9 mouse cellular contexts compared by ENCODE assay signal in the genomic region with DNA sequence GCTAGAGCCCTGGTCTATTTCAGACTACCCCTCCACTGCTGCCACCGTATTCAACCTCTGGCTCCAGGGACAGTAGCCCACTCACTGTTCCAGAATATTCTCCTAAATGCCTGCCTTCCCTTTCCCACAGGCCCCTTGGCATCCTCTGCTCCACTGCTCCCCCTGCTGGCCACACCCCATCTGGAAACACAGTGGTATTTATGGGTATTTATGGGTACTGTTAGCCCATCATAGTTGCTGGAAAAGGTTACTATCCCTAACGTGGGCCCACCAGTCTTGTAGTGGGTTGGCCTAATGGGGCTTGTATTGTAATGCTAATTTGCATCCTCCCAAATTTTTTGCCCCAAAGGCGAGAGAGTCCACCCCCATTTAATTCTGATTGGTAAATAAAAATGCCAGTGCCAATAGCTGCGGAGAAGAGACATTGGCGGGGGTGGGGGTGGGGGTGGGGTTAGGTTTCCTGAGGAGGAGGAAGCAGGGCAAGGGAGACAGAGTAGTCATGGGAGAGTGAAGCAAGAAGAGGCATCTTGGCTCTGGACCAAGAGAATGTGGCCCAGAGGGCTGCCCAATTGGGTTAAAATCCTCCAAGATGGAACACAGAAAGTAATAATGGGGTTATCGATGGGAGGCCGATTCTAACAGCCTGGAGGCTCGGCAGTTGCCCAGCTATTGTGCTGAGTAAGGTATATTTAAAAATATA. TPM values are rescaled to one million over a fixed set of nuclear protein-coding genes. Genes with fewer than 3 reads are reported as not detected.
A peak's percentile ranks its signal among the peaks of the same experiment; 100 is the strongest.
DNase-seq lines count a peak whose midpoint lies in the region; ATAC-seq and TF ChIP-seq lines count a peak whose summit lies in the region.
"Had no signal": no experiment of that assay in that cellular context is flagged by ENCODE, and none has a peak within 500 bp of the region (broad histone marks: within the 10 kb centered on the region; RNA-seq: fewer than 3 reads in every experiment).

No protein-coding gene starts in this region.

- no peak for TF ChIP-seq POLR2A in bone marrow macrophage, adult 2 months (IDR thresholded peaks at IDR 0.05; ENCODE audit: borderline replicate concordance, low read depth, low read length)

- no peaks in the 10 kb centered on the region; the same call in 1 of the 2 replicates for H3K27me3 ChIP-seq in G1E (ENCODE audit: insufficient read depth, low read length)
- H3K27me3 ChIP-seq: liver, embryonic 15.5 days had no signal

- intact Hi-C loops in left cerebral cortex, postnatal 4 days (cut with DNase I), result no loop called here

- H3K4me1 ChIP-seq in G1E (ENCODE audit: insufficient read depth, low read depth, low read length), result no peaks in the 10 kb centered on the region
- peaks cover 20% of the 10 kb centered on the region for H3K4me1 ChIP-seq in bone marrow macrophage, adult 2 months (ENCODE audit: control insufficient read depth, insufficient read depth, low read length)
- H3K4me1 ChIP-seq: liver, embryonic 15.5 days had no signal

- no peaks in the 10 kb centered on the region for H3K9me3 ChIP-seq in G1E (replicated peaks)
- H3K9me3 ChIP-seq: liver, embryonic 15.5 days had no signal

- no peak for ATAC-seq in G1E (ENCODE audit: extremely low read depth, insufficient number of reproducible peaks, low FRiP score, poor library complexity, severe bottlenecking)
- ATAC-seq in inflammation-experienced regulatory T-cells, adult 6 months, result no peak

- no peak overlapping the region for H3K27ac ChIP-seq in layer of hippocampus, adult 2 months
- H3K27ac ChIP-seq in bone marrow macrophage, adult 2 months (ENCODE audit: insufficient read depth, low read depth, low read length), result peak overlapping the region; percentile 49; the same call in 1 of the 2 replicates
- H3K27ac ChIP-seq: liver, embryonic 15.5 days had no signal

- H3K36me3 ChIP-seq in G1E (replicated peaks), result no peaks in the 10 kb centered on the region
- H3K36me3 ChIP-seq: liver, embryonic 15.5 days had no signal

- no peak overlapping the region for H3K4me3 ChIP-seq in layer of hippocampus, adult 2 months
- H3K4me3 ChIP-seq in G1E (ENCODE audit: low read depth, low read length), result no peak overlapping the region
- H3K4me3 ChIP-seq in bone marrow macrophage, adult 2 months (ENCODE audit: insufficient read depth, low read length), result no peak overlapping the region
- H3K4me3 ChIP-seq: liver, embryonic 15.5 days had no signal

- TF ChIP-seq CTCF in layer of hippocampus, adult 2 months (conservative IDR thresholded peaks at IDR 0.05), result peak; percentile 84
- TF ChIP-seq CTCF in G1E (IDR thresholded peaks at IDR 0.05; ENCODE audit: low read depth, low read length), result peak; percentile 77
- peak; percentile 73 for TF ChIP-seq CTCF in bone marrow macrophage, adult 2 months (IDR thresholded peaks at IDR 0.05; ENCODE audit: low read depth, low read length)

- DNase-seq in layer of hippocampus, adult 2 months (ENCODE audit: low spot score in 2 of 2), result peak in 1 of 2 experiments; percentile 66
- DNase-seq in layer of hippocampus, adult 9-10 months (ENCODE audit: low spot score), result no peak
- DNase-seq in G1E (ENCODE audit: low spot score), result peak; percentile 72
- peak; percentile 17 for DNase-seq in forelimb bud, embryonic 11.5 days (ENCODE audit: low read depth, low spot score)
- DNase-seq in left cerebral cortex, postnatal 4 days, result peak; percentile 63
- DNase-seq in retina, embryonic 14.5 days (ENCODE audit: low spot score), result peak; percentile 76

RNA-seq across cellular contexts. Expression of a gene that starts 14.4 kb away (rescaled TPM):
- total RNA-seq in layer of hippocampus, adult 2 months (2021), result 1 to 10 TPM; 3.6 to 3.7 TPM
- total RNA-seq in G1E (2014; fragmentation: Nextera tagmentation) (not detected in 2 replicates), G1E (2017) (0.05 and 0.06 TPM in 2 replicates)
- 0.01 TPM in 1 of 2 replicates, not detected in the other for polyA plus RNA-seq in G1E (2012)
- 0.19 TPM in 1 of 2 replicates, not detected in the other for polyA plus RNA-seq in bone marrow macrophage, adult 2 months (2012; ENCODE audit: insufficient read depth, insufficient read length, missing spikeins)
- 10 to 100 TPM; 38.5 to 39.1 TPM for total RNA-seq in left cerebral cortex, postnatal 4 days (2021)
- polyA plus RNA-seq in inflammation-experienced regulatory T-cells, adult 6 months (2017; shearing (Covaris generic)), result not detected

RNA-seq across cellular contexts. Expression of a gene that starts 53.6 kb away (rescaled TPM):
- total RNA-seq in layer of hippocampus, adult 2 months (2021), result 10 to 100 TPM; 37.4 to 41.5 TPM
- 1.1 and 4.1 TPM in 2 replicates for total RNA-seq in G1E (2014; fragmentation: Nextera tagmentation)
- total RNA-seq in G1E (2017), result 0.35 and 0.55 TPM in 2 replicates
- 0.14 and 0.19 TPM in 2 replicates for polyA plus RNA-seq in G1E (2012)
- polyA plus RNA-seq in bone marrow macrophage, adult 2 months (2012; ENCODE audit: insufficient read depth, insufficient read length, missing spikeins), result 8.6 and 13.8 TPM in 2 replicates
- total RNA-seq in left cerebral cortex, postnatal 4 days (2021), result 10 to 100 TPM; 14.1 to 22.9 TPM
- polyA plus RNA-seq in inflammation-experienced regulatory T-cells, adult 6 months (2017; shearing (Covaris generic)), result under 1 TPM in 2 of 3 experiments, not detected in 1; 0.13 to 0.59 TPM

RNA-seq across cellular contexts. Expression of a gene that starts 55.0 kb away (rescaled TPM):
- total RNA-seq in layer of hippocampus, adult 2 months (2021), result not detected
- total RNA-seq in G1E (2014; fragmentation: Nextera tagmentation) (not detected in 2 replicates), G1E (2017) (not detected in 2 replicates)
- not detected in 2 replicates for polyA plus RNA-seq in G1E (2012)
- polyA plus RNA-seq in bone marrow macrophage, adult 2 months (2012; ENCODE audit: insufficient read depth, insufficient read length, missing spikeins), result not detected in 2 replicates
- not detected for total RNA-seq in left cerebral cortex, postnatal 4 days (2021)
- not detected for polyA plus RNA-seq in inflammation-experienced regulatory T-cells, adult 6 months (2017; shearing (Covaris generic))
- polyA plus RNA-seq: liver, embryonic 15.5 days had no signal

Comparison
In these comparisons a context has a peak if more than half of its experiments do, and no peak if none do; other contexts are left out.
1. RNA of a gene that starts 14.4 kb away (total RNA-seq): 38.5 to 39.1 TPM in left cerebral cortex, postnatal 4 days; 3.6 to 3.7 TPM in layer of hippocampus, adult 2 months and 0.05 to 0.06 TPM in G1E; every median in the first group is over 4 times any median in the second.
2. Peak in every context shown above with its lines, with median percentiles within 50 percentile points of each other: CTCF ChIP-seq.